Mouse (Mus musculus): ENCODE data around the gene Inf2. TPM values are rescaled to one million over a fixed set of nuclear protein-coding genes. Genes with fewer than 3 reads are reported as not detected.

Gene Inf2
- polyA plus RNA-seq, 1 experiment from 2014 or later, result 9.4 TPM

DNA sequence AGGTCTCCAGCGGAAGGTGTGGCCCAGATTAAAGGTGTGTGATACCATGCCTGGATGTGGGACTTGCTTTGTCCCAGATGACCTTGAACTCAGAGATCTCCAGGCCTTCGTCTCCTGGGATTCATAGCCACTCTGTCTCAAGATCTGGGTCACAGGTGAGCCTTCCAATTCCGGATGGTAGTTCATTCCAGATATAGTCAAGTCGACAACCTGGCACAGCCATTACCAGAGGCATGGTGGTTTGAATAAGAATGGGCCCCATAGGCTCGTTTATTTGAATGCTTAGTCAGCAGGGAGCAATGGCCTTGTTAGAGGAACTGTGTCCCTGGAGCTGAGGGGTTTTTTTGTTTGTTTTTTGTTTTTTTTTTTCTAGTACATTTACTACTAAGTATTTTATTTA, 31.4 kb upstream of the Inf2 start:
- Histone ChIP-seq H3K4me3 (ENCODE audit: inconsistent target) (no peak overlapping the region), H3K79me2 (ENCODE audit: inconsistent target) (no peaks in the 10 kb centered on the region), H3K36me3 (ENCODE audit: inconsistent target) (no peaks in the 10 kb centered on the region), H3K27ac (no peak overlapping the region)
- 89% methylated on average over 5 of the region's 5 CpGs for WGBS (ENCODE audit: missing documents)

DNA sequence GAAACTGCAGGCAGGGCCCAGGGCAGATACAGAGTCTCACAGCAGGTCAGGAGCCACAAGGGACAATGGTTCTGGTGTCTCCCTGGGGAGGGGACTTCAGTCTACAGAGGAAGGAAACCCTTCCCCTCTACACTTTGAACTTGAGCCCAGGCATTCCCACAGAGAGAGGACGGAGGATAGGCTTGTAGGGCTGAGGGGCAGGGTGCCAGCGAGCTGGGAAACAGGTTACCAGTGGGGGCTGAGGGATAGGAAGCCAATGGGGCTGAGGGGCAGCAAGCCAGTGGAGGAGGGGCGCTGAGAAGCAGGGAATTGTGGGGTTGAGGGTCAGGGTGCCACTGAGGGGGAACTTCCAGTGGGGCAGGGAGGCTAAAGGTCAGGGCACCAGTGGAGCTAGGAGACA, 29.4 kb upstream of the Inf2 start:
- 77% methylated on average over 3 of the region's 3 CpGs for WGBS (ENCODE audit: missing documents)
- H3K36me3 ChIP-seq (ENCODE audit: inconsistent target), result no peaks in the 10 kb centered on the region
- no peak overlapping the region for H3K27ac ChIP-seq
- no peak overlapping the region for H3K4me3 ChIP-seq (ENCODE audit: inconsistent target)
- H3K79me2 ChIP-seq (ENCODE audit: inconsistent target), result no peaks in the 10 kb centered on the region

GRCm38 (mm10) chr12:112559671-112560070, 28.9 kb upstream of the Inf2 start:
- 95% methylated on average over 6 of the region's 6 CpGs for WGBS (ENCODE audit: missing documents)
- H3K27ac ChIP-seq, result no peak overlapping the region
- no peaks in the 10 kb centered on the region for H3K36me3 ChIP-seq (ENCODE audit: inconsistent target)
- no peak overlapping the region for H3K4me3 ChIP-seq (ENCODE audit: inconsistent target)
- H3K79me2 ChIP-seq (ENCODE audit: inconsistent target), result no peaks in the 10 kb centered on the region

GRCm38 (mm10) chr12:112560176-112560797, 28.3 kb upstream of the Inf2 start:
- Histone ChIP-seq H3K79me2 (ENCODE audit: inconsistent target) (no peaks in the 10 kb centered on the region), H3K4me3 (ENCODE audit: inconsistent target) (no peak overlapping the region), H3K36me3 (ENCODE audit: inconsistent target) (no peaks in the 10 kb centered on the region), H3K27ac (no peak overlapping the region)
- WGBS (ENCODE audit: missing documents), result 88% methylated on average over 3 of the region's 5 CpGs

DNA sequence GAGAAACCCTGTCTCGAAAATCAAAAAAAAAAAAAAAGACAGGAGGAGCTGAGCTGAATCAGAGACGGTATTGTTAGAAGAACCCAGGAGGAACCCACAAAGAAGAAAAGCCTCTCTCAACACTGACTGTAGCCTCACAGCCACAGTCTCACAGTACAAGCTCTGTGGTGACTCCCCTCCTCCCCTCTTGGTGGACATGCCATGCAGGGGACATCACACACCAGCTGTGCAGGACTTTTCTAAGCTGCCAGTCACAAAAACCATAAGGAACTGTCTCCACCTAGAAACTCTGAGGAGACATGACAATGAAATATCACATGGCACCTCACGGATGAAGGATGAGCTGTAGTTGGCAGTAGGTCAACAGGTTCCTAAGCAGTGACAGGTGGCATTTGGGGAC, 27.4 kb upstream of the Inf2 start:
- no peak overlapping the region for H3K27ac ChIP-seq
- no peaks in the 10 kb centered on the region for H3K79me2 ChIP-seq (ENCODE audit: inconsistent target)
- no peak overlapping the region for H3K4me3 ChIP-seq (ENCODE audit: inconsistent target)
- WGBS (ENCODE audit: missing documents), result 98% methylated on average over 2 of the region's 3 CpGs
- no peaks in the 10 kb centered on the region for H3K36me3 ChIP-seq (ENCODE audit: inconsistent target)

DNA sequence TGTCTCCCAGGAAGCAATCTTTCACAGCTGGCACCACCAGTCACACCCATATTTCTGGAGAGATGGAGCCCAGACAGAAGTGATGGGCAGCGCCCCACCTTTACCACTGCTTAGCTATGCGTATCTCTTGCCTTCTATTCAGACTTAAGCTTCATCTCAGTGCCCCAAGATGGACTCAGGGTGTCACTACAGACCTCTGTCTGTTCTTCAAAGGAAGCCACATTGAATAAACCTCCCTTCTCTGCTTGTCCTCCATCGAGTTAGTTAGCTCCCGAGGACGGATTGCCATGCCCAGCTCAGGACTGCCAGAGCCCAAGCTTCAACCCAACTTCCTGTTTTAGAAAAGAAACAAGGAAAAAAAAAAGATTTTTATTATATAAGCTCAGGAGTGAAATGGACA, 26.1 kb upstream of the Inf2 start:
- 40% methylated on average over 5 of the region's 5 CpGs for WGBS (ENCODE audit: missing documents)
- Histone ChIP-seq H3K27ac (no peak overlapping the region), H3K4me3 (ENCODE audit: inconsistent target) (no peak overlapping the region), H3K36me3 (ENCODE audit: inconsistent target) (no peaks in the 10 kb centered on the region), H3K79me2 (ENCODE audit: inconsistent target) (no peaks in the 10 kb centered on the region)

GRCm38 (mm10) chr12:112563011-112563410, 25.6 kb upstream of the Inf2 start:
- Histone ChIP-seq H3K27ac (no peak overlapping the region), H3K36me3 (ENCODE audit: inconsistent target) (no peaks in the 10 kb centered on the region), H3K4me3 (ENCODE audit: inconsistent target) (no peak overlapping the region), H3K79me2 (ENCODE audit: inconsistent target) (no peaks in the 10 kb centered on the region)
- WGBS (ENCODE audit: missing documents), result 74% methylated on average over 6 of the region's 6 CpGs

DNA sequence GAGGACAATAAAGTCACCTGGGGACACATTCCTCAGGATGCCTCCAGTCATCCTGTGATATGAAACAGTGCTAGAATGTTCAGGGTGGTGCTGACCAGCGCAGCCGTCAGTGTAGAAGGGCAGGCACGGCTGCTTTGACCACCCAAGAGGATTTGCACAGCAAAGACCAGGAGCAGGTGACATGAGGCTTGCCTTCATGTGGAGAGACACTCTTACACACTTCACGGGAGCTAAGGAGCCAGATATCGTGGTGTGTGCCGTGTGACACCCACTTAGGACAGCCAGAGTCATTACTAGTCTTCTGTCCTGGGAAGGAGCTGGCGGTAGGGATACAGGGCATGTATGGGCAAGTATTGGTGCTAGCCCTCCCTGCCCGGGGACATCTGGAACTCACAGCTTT, 18.4 kb upstream of the Inf2 start:
- Histone ChIP-seq H3K36me3 (ENCODE audit: inconsistent target) (no peaks in the 10 kb centered on the region), H3K27ac (no peak overlapping the region), H3K4me3 (ENCODE audit: inconsistent target) (no peak overlapping the region), H3K79me2 (ENCODE audit: inconsistent target) (no peaks in the 10 kb centered on the region)
- 95% methylated on average over 8 of the region's 8 CpGs for WGBS (ENCODE audit: missing documents)

GRCm38 (mm10) chr12:112571064-112571463, 17.5 kb upstream of the Inf2 start:
- Histone ChIP-seq H3K79me2 (ENCODE audit: inconsistent target) (no peaks in the 10 kb centered on the region), H3K27ac (no peak overlapping the region), H3K36me3 (ENCODE audit: inconsistent target) (no peaks in the 10 kb centered on the region), H3K4me3 (ENCODE audit: inconsistent target) (no peak overlapping the region)
- 73% methylated on average over 6 of the region's 6 CpGs for WGBS (ENCODE audit: missing documents)

GRCm38 (mm10) chr12:112575274-112575986, 13.2 kb upstream of the Inf2 start:
- Histone ChIP-seq H3K4me3 (ENCODE audit: inconsistent target) (no peak overlapping the region), H3K27ac (no peak overlapping the region), H3K79me2 (ENCODE audit: inconsistent target) (no peaks in the 10 kb centered on the region), H3K36me3 (ENCODE audit: inconsistent target) (no peaks in the 10 kb centered on the region)
- 79% methylated on average over 8 of the region's 8 CpGs for whole genome bisulfite sequencing (ENCODE audit: missing documents)

DNA sequence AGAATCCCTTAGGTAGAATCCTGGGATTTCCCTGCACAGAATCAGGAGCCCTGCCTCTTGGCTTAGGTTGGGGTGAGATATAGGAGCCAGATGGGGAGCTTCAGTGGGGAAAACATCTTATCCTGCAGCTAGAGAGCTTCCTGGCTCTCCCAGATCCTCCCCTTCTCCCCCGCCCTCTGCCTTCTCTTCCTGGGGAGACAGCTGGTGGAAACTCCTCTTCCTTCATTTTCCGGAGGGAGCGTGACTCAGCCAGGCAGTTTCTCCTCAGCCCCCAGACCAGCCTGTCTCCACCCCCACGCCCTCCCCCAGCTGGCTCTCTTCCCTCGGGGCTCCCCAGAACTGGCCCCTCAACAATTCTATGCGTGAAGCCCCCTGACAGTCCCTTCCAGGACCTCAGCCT, 12.2 kb upstream of the Inf2 start:
- no peak overlapping the region for H3K4me3 ChIP-seq (ENCODE audit: inconsistent target)
- H3K36me3 ChIP-seq (ENCODE audit: inconsistent target), result no peaks in the 10 kb centered on the region
- 92% methylated on average over 5 of the region's 6 CpGs for WGBS (ENCODE audit: missing documents)
- H3K79me2 ChIP-seq (ENCODE audit: inconsistent target), result no peaks in the 10 kb centered on the region
- H3K27ac ChIP-seq, result no peak overlapping the region

DNA sequence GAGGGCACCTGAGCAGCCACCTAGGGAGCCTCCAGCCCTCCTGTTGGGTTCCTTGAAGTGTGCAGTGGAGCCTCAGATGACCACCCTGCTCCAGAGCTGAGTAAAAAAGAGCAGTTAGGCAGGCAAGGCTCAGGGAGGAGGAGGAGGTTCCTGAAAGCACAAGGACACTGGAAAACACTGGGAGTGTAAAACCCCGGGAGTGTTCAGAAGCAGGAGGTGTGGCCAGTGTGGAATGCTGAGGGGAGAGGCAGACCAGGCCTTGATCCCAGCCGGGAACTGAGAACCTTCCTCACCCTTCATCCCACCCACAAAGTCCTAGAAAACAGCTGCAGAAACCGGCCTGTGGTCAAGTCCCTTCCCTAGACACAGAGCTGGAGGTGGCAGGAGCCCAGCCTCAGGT, 11.8 kb upstream of the Inf2 start:
- no peaks in the 10 kb centered on the region for H3K36me3 ChIP-seq (ENCODE audit: inconsistent target)
- no peak overlapping the region for H3K27ac ChIP-seq
- H3K4me3 ChIP-seq (ENCODE audit: inconsistent target), result no peak overlapping the region
- H3K79me2 ChIP-seq (ENCODE audit: inconsistent target), result no peaks in the 10 kb centered on the region
- 90% methylated on average over 3 of the region's 3 CpGs for WGBS (ENCODE audit: missing documents)

GRCm38 (mm10) chr12:112578296-112579090, 10.1 kb upstream of the Inf2 start:
- H3K36me3 ChIP-seq (ENCODE audit: inconsistent target), result no peaks in the 10 kb centered on the region
- peak overlapping the region; percentile 47 for H3K27ac ChIP-seq
- H3K79me2 ChIP-seq (ENCODE audit: inconsistent target), result no peaks in the 10 kb centered on the region
- WGBS (ENCODE audit: missing documents), result 63% methylated on average over 6 of the region's 6 CpGs
- H3K4me3 ChIP-seq (ENCODE audit: inconsistent target), result no peak overlapping the region

GRCm38 (mm10) chr12:112579430-112579829, 9.2 kb upstream of the Inf2 start:
- Histone ChIP-seq H3K36me3 (ENCODE audit: inconsistent target) (no peaks in the 10 kb centered on the region), H3K27ac (peak overlapping the region; percentile 47), H3K79me2 (ENCODE audit: inconsistent target) (no peaks in the 10 kb centered on the region), H3K4me3 (ENCODE audit: inconsistent target) (no peak overlapping the region)
- 97% methylated on average over 5 of the region's 5 CpGs for WGBS (ENCODE audit: missing documents)

DNA sequence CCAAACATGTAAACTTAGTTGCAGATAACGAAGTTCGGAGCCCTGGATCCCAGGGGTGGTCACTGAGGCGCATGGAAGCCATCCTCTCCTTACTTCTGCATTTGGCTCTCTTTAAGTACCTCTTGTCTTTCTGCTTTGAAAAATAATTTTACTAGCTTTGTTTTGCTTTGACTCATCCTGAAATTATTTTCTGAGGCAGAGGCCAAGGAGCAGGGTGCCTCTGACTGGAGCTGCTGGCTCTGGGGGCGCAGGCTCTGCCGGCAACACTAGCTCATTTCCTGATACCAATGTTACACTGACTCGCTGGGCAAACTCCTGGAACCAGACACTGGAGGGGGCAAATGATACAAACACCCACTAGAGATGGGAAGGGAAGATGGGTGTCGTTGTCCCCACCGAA, 8.7 kb upstream of the Inf2 start:
- H3K79me2 ChIP-seq (ENCODE audit: inconsistent target), result no peaks in the 10 kb centered on the region
- no peak overlapping the region for H3K27ac ChIP-seq
- 88% methylated on average over 8 of the region's 8 CpGs for WGBS (ENCODE audit: missing documents)
- H3K4me3 ChIP-seq (ENCODE audit: inconsistent target), result no peak overlapping the region
- H3K36me3 ChIP-seq (ENCODE audit: inconsistent target), result no peaks in the 10 kb centered on the region
